Comparison of ENCODE assay signal across 8 mouse cellular contexts in genomic region chr13:23585029-23585441, GRCm38 (mm10). TPM values are rescaled to one million over a fixed set of nuclear protein-coding genes. Genes with fewer than 3 reads are reported as not detected.
DNase-seq lines count a peak whose midpoint lies in the region; ATAC-seq lines count a peak whose summit lies in the region.

No protein-coding gene starts in this region.

- no peaks in the 10 kb centered on the region for H3K36me3 ChIP-seq in embryonic facial prominence, embryonic 14.5 days (ENCODE audit: control insufficient read depth, insufficient read depth, low read length)
- H3K36me3 ChIP-seq in heart, embryonic 10.5 days: no peaks in the 10 kb centered on the region
- H3K36me3 ChIP-seq in kidney, embryonic 15.5 days: no peaks in the 10 kb centered on the region
- no peaks in the 10 kb centered on the region for H3K36me3 ChIP-seq in liver, embryonic 13.5 days
- H3K36me3 ChIP-seq in stomach, embryonic 15.5 days: no peaks in the 10 kb centered on the region

- peaks cover 27% of the 10 kb centered on the region; the same call in 1 of the 2 replicates for H3K4me1 ChIP-seq in embryonic facial prominence, embryonic 14.5 days (ENCODE audit: control insufficient read depth, insufficient read depth, low read length)
- H3K4me1 ChIP-seq in heart, embryonic 10.5 days: peaks cover 17% of the 10 kb centered on the region
- peaks cover 32% of the 10 kb centered on the region for H3K4me1 ChIP-seq in kidney, embryonic 15.5 days
- peaks cover 62% of the 10 kb centered on the region for H3K4me1 ChIP-seq in liver, embryonic 13.5 days (replicated peaks)
- H3K4me1 ChIP-seq in stomach, embryonic 15.5 days: peaks cover 10% of the 10 kb centered on the region; the same call in 1 of the 2 replicates

- under 1% methylated on average over 21 of the region's 21 CpGs for WGBS in embryonic facial prominence, embryonic 14.5 days
- under 1% methylated on average over 21 of the region's 21 CpGs for WGBS in heart, embryonic 10.5 days
- whole genome bisulfite sequencing in kidney, embryonic 15.5 days: under 1% methylated on average over 21 of the region's 21 CpGs
- WGBS in liver, embryonic 13.5 days (ENCODE audit: insufficient replicate concordance): under 1% methylated on average over 21 of the region's 21 CpGs
- under 1% methylated on average over 21 of the region's 21 CpGs for WGBS in stomach, embryonic 15.5 days

- peak overlapping the region; percentile 96 for H3K27ac ChIP-seq in embryonic facial prominence, embryonic 14.5 days (replicated peaks; ENCODE audit: low read depth, low read length)
- peak overlapping the region; percentile 91 for H3K27ac ChIP-seq in heart, embryonic 10.5 days
- H3K27ac ChIP-seq in kidney, embryonic 15.5 days: peak overlapping the region; percentile 98
- peak overlapping the region; percentile 100 for H3K27ac ChIP-seq in liver, embryonic 13.5 days
- peak overlapping the region; percentile 95 for H3K27ac ChIP-seq in stomach, embryonic 15.5 days

- no peaks in the 10 kb centered on the region for H3K27me3 ChIP-seq in embryonic facial prominence, embryonic 14.5 days (replicated peaks; ENCODE audit: control insufficient read depth, insufficient read depth, low read length)
- no peaks in the 10 kb centered on the region for H3K27me3 ChIP-seq in heart, embryonic 10.5 days (ENCODE audit: insufficient read depth, poor library complexity, severe bottlenecking)
- no peaks in the 10 kb centered on the region for H3K27me3 ChIP-seq in kidney, embryonic 15.5 days
- H3K27me3 ChIP-seq in liver, embryonic 13.5 days: no peaks in the 10 kb centered on the region
- no peaks in the 10 kb centered on the region for H3K27me3 ChIP-seq in stomach, embryonic 15.5 days (replicated peaks)

- H3K4me3 ChIP-seq in embryonic facial prominence, embryonic 14.5 days (ENCODE audit: low read depth, low read length): peak overlapping the region; percentile 45
- peak overlapping the region; percentile 59 for H3K4me3 ChIP-seq in heart, embryonic 10.5 days
- peak overlapping the region; percentile 49 for H3K4me3 ChIP-seq in kidney, embryonic 15.5 days (replicated peaks)
- H3K4me3 ChIP-seq in liver, embryonic 13.5 days (replicated peaks): peak overlapping the region; percentile 63
- peak overlapping the region; percentile 45 for H3K4me3 ChIP-seq in stomach, embryonic 15.5 days (replicated peaks)

- no peaks in the 10 kb centered on the region for H3K9me3 ChIP-seq in embryonic facial prominence, embryonic 14.5 days (ENCODE audit: control insufficient read depth, low read length)
- H3K9me3 ChIP-seq in heart, embryonic 10.5 days: no peaks in the 10 kb centered on the region
- H3K9me3 ChIP-seq in kidney, embryonic 15.5 days (replicated peaks): no peaks in the 10 kb centered on the region
- H3K9me3 ChIP-seq in liver, embryonic 13.5 days (replicated peaks): no peaks in the 10 kb centered on the region
- H3K9me3 ChIP-seq in stomach, embryonic 15.5 days: no peaks in the 10 kb centered on the region

- peak overlapping the region; percentile 65 for H3K4me2 ChIP-seq in embryonic facial prominence, embryonic 14.5 days (ENCODE audit: low read depth, low read length)
- peak overlapping the region; percentile 59 for H3K4me2 ChIP-seq in kidney, embryonic 15.5 days
- peak overlapping the region; percentile 79 for H3K4me2 ChIP-seq in liver, embryonic 13.5 days
- H3K4me2 ChIP-seq in stomach, embryonic 15.5 days: peak overlapping the region; percentile 71

- DNase-seq in cerebellum, postnatal 10 days: peak; percentile 63 to 72
- DNase-seq in embryonic facial prominence, embryonic 14.5 days (ENCODE audit: low spot score): peak; percentile 86
- DNase-seq in heart, embryonic 10.5 days (ENCODE audit: low spot score): peak; percentile 81
- DNase-seq in liver, embryonic 13.5 days: peak; percentile 68
- peak; percentile 75 to 79 for DNase-seq in natural killer cell, adult 2 months (ENCODE audit: low spot score in 2 of 2)

- no peak for ATAC-seq in cerebellum, adult (ENCODE audit: insufficient number of reproducible peaks, low FRiP score, low TSS enrichment)
- no peak for ATAC-seq in embryonic facial prominence, embryonic 14.5 days (ENCODE audit: low read depth)
- no peak for ATAC-seq in kidney, embryonic 15.5 days (replicated peaks; ENCODE audit: low FRiP score)
- ATAC-seq in liver, embryonic 13.5 days (ENCODE audit: low read depth): peak; percentile 2
- ATAC-seq in stomach, embryonic 15.5 days (ENCODE audit: insufficient read depth, low FRiP score, low read depth): no peak

- H3K9ac ChIP-seq in embryonic facial prominence, embryonic 14.5 days (ENCODE audit: low read depth, low read length): peak overlapping the region; percentile 77
- peak overlapping the region; percentile 57 for H3K9ac ChIP-seq in kidney, embryonic 15.5 days
- peak overlapping the region; percentile 88 for H3K9ac ChIP-seq in liver, embryonic 13.5 days
- peak overlapping the region; percentile 42 for H3K9ac ChIP-seq in stomach, embryonic 15.5 days

RNA-seq across cellular contexts. Expression of gene Hist1h4d, which starts 3.6 kb away (rescaled TPM):
- 74.5 and 84.0 TPM in 2 replicates for polyA plus RNA-seq in embryonic facial prominence, embryonic 14.5 days (2014; fragmentation: Nextera tagmentation; extraction: Ambion mirVana)
- 41.9 and 60.3 TPM in 2 replicates for polyA plus RNA-seq in heart, embryonic 10.5 days (2016; fragmentation: Nextera tagmentation; extraction: Ambion mirVana)
- polyA plus RNA-seq in kidney, embryonic 15.5 days (2015; fragmentation: Nextera tagmentation; extraction: Ambion mirVana): 123 and 142 TPM in 2 replicates
- polyA plus RNA-seq in liver, embryonic 13.5 days (2015; fragmentation: Nextera tagmentation; extraction: Ambion mirVana): 116 and 152 TPM in 2 replicates
- polyA plus RNA-seq in stomach, embryonic 15.5 days (2015; fragmentation: Nextera tagmentation; extraction: Ambion mirVana): 117 and 130 TPM in 2 replicates

RNA-seq across cellular contexts. Expression of gene Hist1h3d, which starts 9.5 kb away (rescaled TPM):
- polyA plus RNA-seq in embryonic facial prominence, embryonic 14.5 days (2014; fragmentation: Nextera tagmentation; extraction: Ambion mirVana): 5.2 and 7.2 TPM in 2 replicates
- 1.4 and 5.3 TPM in 2 replicates for polyA plus RNA-seq in heart, embryonic 10.5 days (2016; fragmentation: Nextera tagmentation; extraction: Ambion mirVana)
- polyA plus RNA-seq in kidney, embryonic 15.5 days (2015; fragmentation: Nextera tagmentation; extraction: Ambion mirVana): 6.5 and 7.5 TPM in 2 replicates
- 5.9 and 7.2 TPM in 2 replicates for polyA plus RNA-seq in liver, embryonic 13.5 days (2015; fragmentation: Nextera tagmentation; extraction: Ambion mirVana)
- 5.7 and 7.9 TPM in 2 replicates for polyA plus RNA-seq in stomach, embryonic 15.5 days (2015; fragmentation: Nextera tagmentation; extraction: Ambion mirVana)

RNA-seq across cellular contexts. Expression of gene Hist1h2ad, which starts 10.9 kb away (rescaled TPM):
- 1.6 and 2.8 TPM in 2 replicates for polyA plus RNA-seq in embryonic facial prominence, embryonic 14.5 days (2014; fragmentation: Nextera tagmentation; extraction: Ambion mirVana)
- polyA plus RNA-seq in heart, embryonic 10.5 days (2016; fragmentation: Nextera tagmentation; extraction: Ambion mirVana): 0.54 and 1.1 TPM in 2 replicates
- 3.6 TPM in 2 replicates for polyA plus RNA-seq in kidney, embryonic 15.5 days (2015; fragmentation: Nextera tagmentation; extraction: Ambion mirVana)
- polyA plus RNA-seq in liver, embryonic 13.5 days (2015; fragmentation: Nextera tagmentation; extraction: Ambion mirVana): 1.2 and 4.3 TPM in 2 replicates
- polyA plus RNA-seq in stomach, embryonic 15.5 days (2015; fragmentation: Nextera tagmentation; extraction: Ambion mirVana): 2.4 and 3.4 TPM in 2 replicates

RNA-seq across cellular contexts. Expression of gene Hist1h2bf, which starts 11.0 kb away (rescaled TPM):
- 3.6 and 4.1 TPM in 2 replicates for polyA plus RNA-seq in embryonic facial prominence, embryonic 14.5 days (2014; fragmentation: Nextera tagmentation; extraction: Ambion mirVana)
- 1.1 and 1.8 TPM in 2 replicates for polyA plus RNA-seq in heart, embryonic 10.5 days (2016; fragmentation: Nextera tagmentation; extraction: Ambion mirVana)
- polyA plus RNA-seq in kidney, embryonic 15.5 days (2015; fragmentation: Nextera tagmentation; extraction: Ambion mirVana): 6.0 and 6.9 TPM in 2 replicates
- polyA plus RNA-seq in liver, embryonic 13.5 days (2015; fragmentation: Nextera tagmentation; extraction: Ambion mirVana): 5.0 and 12.7 TPM in 2 replicates
- 3.5 and 3.8 TPM in 2 replicates for polyA plus RNA-seq in stomach, embryonic 15.5 days (2015; fragmentation: Nextera tagmentation; extraction: Ambion mirVana)

RNA-seq across cellular contexts. Expression of gene Hist1h2bg, which starts 13.8 kb away (rescaled TPM):
- 5.1 and 5.3 TPM in 2 replicates for polyA plus RNA-seq in embryonic facial prominence, embryonic 14.5 days (2014; fragmentation: Nextera tagmentation; extraction: Ambion mirVana)
- 2.8 and 4.8 TPM in 2 replicates for polyA plus RNA-seq in heart, embryonic 10.5 days (2016; fragmentation: Nextera tagmentation; extraction: Ambion mirVana)
- 10.6 and 10.9 TPM in 2 replicates for polyA plus RNA-seq in kidney, embryonic 15.5 days (2015; fragmentation: Nextera tagmentation; extraction: Ambion mirVana)
- polyA plus RNA-seq in liver, embryonic 13.5 days (2015; fragmentation: Nextera tagmentation; extraction: Ambion mirVana): 6.5 and 14.1 TPM in 2 replicates
- 11.7 and 17.0 TPM in 2 replicates for polyA plus RNA-seq in stomach, embryonic 15.5 days (2015; fragmentation: Nextera tagmentation; extraction: Ambion mirVana)
